Mouse (Mus musculus): ENCODE data around the gene Lrfn5. TPM values are rescaled to one million over a fixed set of nuclear protein-coding genes. Genes with fewer than 3 reads are reported as not detected.

Lrfn5 gene
- 67.1 and 81.4 TPM in 2 replicates for polyA plus RNA-seq (2015; fragmentation: Nextera tagmentation; extraction: Ambion mirVana)

DNA sequence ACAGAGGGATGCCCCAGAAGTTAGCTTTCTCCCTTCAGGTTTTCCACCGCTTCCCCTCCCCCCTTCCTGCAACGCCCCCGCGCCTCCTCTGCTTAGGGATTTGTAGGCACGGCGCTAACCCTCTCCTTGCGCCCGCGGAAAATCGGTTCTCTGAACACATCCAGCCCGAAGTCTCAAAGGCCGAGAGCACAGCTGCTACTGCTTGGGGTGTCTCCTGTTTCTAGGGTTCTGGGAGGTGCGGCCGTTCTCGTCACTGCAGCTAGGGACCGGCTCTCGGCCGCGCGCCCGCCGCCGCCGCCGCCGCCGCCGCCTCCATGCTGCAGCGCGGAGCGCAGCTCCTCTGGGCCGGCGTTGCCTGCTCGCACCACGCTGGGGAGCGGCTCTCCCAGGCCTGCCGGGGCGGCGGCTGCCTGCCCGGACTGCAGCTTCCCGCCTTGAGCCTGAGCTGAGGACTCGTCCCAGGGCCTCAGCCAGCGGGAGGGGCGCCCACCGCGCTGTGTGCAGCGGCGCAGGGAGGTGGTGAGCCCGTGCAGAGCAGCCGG is at the start of gene Lrfn5:
TSS of gene Lrfn5 (plus strand) at position 322 of the 542 bp plus-strand sequence.
- Histone ChIP-seq H3K27ac (peak within 1 kb of the TSS; percentile 94), H3K9me3 (no peaks in the 10 kb centered on the region), H3K9ac (peak within 1 kb of the TSS; percentile 84), H3K4me3 (peak within 1 kb of the TSS; percentile 69), H3K27me3 (replicated peaks) (no peaks in the 10 kb centered on the region), H3K36me3 (replicated peaks) (no peaks in the 10 kb centered on the region), H3K4me1 (peaks cover 16% of the 10 kb centered on the region), H3K4me2 (peak within 1 kb of the TSS; percentile 60)
- peak; percentile 88 for ATAC-seq (replicated peaks)
- under 1% methylated on average over 48 of the region's 50 CpGs for whole genome bisulfite sequencing

DNA sequence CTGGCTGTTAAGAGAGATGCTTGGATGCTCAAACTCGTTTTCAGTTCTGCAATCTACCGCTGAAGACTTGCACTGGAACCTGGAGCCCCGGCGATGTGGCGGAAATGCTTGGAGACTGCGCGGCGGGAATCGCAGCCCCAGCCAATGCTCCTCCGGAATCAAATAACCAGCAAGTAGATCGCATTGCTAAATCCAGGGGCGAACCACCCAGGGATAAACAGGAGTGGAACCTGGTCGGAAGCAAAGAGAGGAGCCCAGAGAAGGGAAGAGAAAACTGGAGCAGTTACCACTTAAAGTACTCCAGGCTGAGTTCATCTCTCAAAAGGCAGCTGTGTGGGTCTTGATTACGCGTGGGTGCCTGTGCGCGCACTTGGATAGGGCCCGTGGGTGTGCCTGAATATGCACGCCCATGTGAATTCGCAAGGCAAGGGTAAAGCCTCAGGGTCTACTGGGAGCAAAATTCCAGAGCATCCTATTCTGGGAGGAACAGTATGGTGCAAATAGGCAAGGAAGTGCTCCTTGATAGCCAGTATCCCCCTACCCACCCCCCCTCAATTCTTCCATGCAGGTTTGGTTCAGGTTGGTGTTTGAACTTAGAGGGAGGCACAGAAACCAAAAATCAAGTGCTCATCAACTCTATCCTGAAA is 1.3 kb upstream of the Lrfn5 start:
- WGBS: 3% methylated on average over 20 of the region's 20 CpGs
- no peaks in the 10 kb centered on the region for H3K27me3 ChIP-seq (replicated peaks)
- peaks cover 16% of the 10 kb centered on the region for H3K4me1 ChIP-seq
- no peak for ATAC-seq (replicated peaks)
- H3K4me3 ChIP-seq: peak overlapping the region; percentile 69
- no peaks in the 10 kb centered on the region for H3K36me3 ChIP-seq (replicated peaks)
- no peaks in the 10 kb centered on the region for H3K9me3 ChIP-seq
- H3K27ac ChIP-seq: 0 out of 2 replicates have a peak overlapping the region, but pooled peaks have one; percentile 1
- H3K9ac ChIP-seq: peak overlapping the region; percentile 35
- H3K4me2 ChIP-seq: peak overlapping the region; percentile 60

DNA sequence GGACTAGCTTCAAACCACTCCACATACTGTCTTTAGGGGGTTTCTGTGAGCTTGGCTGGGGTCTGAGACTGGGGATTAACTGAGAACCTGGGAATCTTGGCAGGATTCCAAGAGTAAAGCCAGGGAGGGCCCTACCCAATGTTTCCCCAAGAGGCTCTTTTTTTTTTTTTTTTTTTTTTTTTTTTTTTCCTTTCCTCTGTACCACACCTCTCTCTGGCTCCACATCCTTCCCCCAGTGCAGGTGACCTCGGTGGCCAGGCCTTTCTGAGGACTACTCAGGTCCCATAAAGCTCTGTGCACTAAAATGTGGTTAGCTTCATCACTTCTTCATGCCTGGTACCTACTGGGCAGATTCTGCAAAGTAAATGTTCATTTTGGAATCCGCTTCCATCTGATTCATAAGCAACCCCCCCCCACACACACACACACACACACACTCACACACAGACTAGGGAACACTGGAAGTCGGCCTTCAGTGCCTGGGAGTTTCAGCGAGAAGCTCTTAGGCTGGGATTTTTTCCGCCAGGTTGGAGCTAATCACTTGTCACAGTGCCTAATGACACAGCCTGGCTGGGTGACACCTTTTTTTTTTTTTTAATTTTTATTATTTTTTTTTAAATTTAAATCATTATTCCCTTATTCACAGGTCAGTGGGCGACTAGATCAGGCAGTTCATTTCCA is 662 bp upstream of the Lrfn5 start:
- Histone ChIP-seq H3K27me3 (replicated peaks) (no peaks in the 10 kb centered on the region), H3K9ac (peak overlapping the region; percentile 84; the same call in 1 of the 2 replicates), H3K27ac (peak overlapping the region; percentile 94), H3K4me3 (peak overlapping the region; percentile 69), H3K4me1 (peaks cover 16% of the 10 kb centered on the region), H3K4me2 (peak overlapping the region; percentile 60), H3K9me3 (no peaks in the 10 kb centered on the region), H3K36me3 (replicated peaks) (no peaks in the 10 kb centered on the region)
- 3% methylated on average over 6 of the region's 6 CpGs for WGBS
- peak; percentile 50 for ATAC-seq (replicated peaks)

DNA sequence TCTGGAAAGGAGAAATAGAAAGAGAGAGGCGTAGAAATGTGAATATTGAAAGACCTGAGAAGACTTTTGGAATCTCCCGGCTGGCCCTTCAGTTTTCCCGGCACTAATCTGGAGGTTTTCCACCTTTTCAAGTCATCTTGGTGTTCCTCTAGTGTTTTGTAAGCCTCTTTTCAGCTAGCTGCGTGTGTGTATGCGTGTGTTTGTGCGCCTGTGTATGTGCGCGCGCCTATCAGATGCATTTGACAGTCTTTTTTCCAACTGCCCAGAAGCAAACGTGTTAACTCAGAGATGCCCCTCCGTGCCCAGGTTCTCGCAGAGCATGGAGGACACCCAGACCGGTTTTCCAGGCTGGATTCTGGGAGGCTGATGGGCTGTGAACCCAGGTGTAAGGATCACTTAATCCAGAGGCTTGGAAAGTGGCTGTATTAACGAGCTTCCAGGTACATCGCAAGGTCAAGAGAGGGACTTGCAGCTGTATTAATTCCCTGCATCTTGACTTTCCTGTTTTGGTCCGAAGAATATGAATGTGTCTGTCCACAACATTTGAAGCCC is 757 bp downstream of the Lrfn5 start:
- H3K4me3 ChIP-seq: peak overlapping the region; percentile 69
- ATAC-seq (replicated peaks): no peak
- peaks cover 16% of the 10 kb centered on the region for H3K4me1 ChIP-seq
- peak overlapping the region; percentile 84 for H3K9ac ChIP-seq
- no peaks in the 10 kb centered on the region for H3K9me3 ChIP-seq
- under 1% methylated on average over 16 of the region's 16 CpGs for WGBS
- H3K4me2 ChIP-seq: peak overlapping the region; percentile 60
- peak overlapping the region; percentile 94 for H3K27ac ChIP-seq
- no peaks in the 10 kb centered on the region for H3K27me3 ChIP-seq (replicated peaks)
- H3K36me3 ChIP-seq (replicated peaks): no peaks in the 10 kb centered on the region

DNA sequence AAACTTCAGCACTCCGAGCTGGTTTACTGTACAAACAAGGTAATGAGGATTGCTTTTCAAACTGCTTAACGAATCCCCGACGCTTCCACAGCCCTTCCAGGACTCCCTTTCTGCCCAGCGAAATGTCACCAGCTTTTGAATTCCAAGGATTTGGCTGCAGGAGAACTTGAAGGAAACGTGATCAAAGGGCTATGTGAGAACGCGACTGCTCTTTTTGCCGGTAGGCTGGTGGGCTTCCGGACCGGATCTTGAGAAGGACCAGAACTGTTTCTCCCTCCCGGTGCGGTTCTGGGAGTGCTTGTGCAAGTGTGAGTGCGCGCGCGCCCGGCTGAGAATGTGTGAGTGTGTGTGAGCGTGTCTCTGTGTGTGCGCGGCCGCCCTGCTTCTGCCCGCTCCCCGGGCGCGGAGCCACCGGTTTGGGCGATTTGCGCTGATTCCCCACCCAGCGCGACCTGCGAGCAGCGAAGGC is 1.3 kb downstream of the Lrfn5 start:
- Histone ChIP-seq H3K4me2 (peak overlapping the region; percentile 60), H3K27ac (peak overlapping the region; percentile 94), H3K4me3 (peak overlapping the region; percentile 69), H3K4me1 (peaks cover 16% of the 10 kb centered on the region), H3K9me3 (no peaks in the 10 kb centered on the region), H3K27me3 (replicated peaks) (no peaks in the 10 kb centered on the region), H3K36me3 (replicated peaks) (no peaks in the 10 kb centered on the region), H3K9ac (peak overlapping the region; percentile 84)
- whole genome bisulfite sequencing: under 1% methylated on average over 33 of the region's 33 CpGs
- ATAC-seq (replicated peaks): no peak; the same call in 1 of the 2 replicates

DNA sequence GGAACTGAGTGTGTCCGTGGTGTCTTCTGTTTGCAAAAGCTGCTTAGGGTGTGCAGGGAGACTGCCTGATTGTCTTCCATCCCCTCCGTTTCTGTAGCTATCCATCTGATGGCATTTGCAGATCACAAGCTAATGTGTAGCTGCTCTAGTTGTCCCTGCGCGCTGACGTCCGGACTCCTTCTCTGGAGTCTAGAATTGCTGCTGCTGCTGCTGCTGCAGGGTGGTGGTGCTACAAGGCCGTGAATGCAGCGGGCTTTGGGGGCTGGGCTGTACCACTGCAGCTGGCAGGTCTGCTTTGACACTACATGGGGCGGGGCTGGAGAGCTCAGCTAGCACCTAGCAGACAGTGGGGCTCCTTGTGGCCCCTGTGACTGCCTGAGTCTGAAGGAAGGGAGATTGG is 3.2 kb downstream of the Lrfn5 start:
- H3K36me3 ChIP-seq (replicated peaks): no peaks in the 10 kb centered on the region
- WGBS: under 1% methylated on average over 9 of the region's 9 CpGs
- ATAC-seq (replicated peaks): peak; percentile 85

DNA sequence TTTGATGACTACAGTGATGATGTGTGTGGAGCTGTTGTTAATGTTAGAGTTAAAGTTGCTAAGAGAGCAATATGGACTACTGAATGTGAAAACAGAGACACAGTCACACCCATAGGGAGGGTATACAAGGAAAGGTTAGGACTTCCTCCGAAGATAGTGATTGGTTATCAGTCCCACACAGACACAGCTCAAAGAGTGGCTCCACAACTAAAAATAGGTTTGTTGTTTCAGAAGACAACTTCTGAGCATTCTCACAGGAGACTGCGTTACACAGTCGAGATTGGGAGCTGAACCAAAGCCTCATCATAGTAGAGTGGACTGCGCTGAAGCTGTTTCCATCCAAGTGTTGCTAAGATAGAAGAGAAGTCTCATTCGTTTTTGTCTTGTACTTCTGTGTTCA is 57.0 kb downstream of the Lrfn5 start:
- Histone ChIP-seq H3K4me1 (no peaks in the 10 kb centered on the region), H3K4me3 (no peak overlapping the region), H3K9me3 (no peaks in the 10 kb centered on the region), H3K36me3 (replicated peaks) (no peaks in the 10 kb centered on the region), H3K27me3 (replicated peaks) (no peaks in the 10 kb centered on the region), H3K27ac (no peak overlapping the region), H3K9ac (no peak overlapping the region), H3K4me2 (no peak overlapping the region)
- WGBS: 87% methylated on average over 5 of the region's 5 CpGs
- ATAC-seq (replicated peaks): no peak

More for the DNA sequence above, 3.2 kb downstream of the Lrfn5 start:
- H3K4me1 ChIP-seq: peaks cover 14% of the 10 kb centered on the region
- no peaks in the 10 kb centered on the region for H3K9me3 ChIP-seq
- H3K27ac ChIP-seq: peak overlapping the region; percentile 94
- H3K4me2 ChIP-seq: peak overlapping the region; percentile 60
- H3K9ac ChIP-seq: peak overlapping the region; percentile 84
- H3K4me3 ChIP-seq: peak overlapping the region; percentile 69
- no peaks in the 10 kb centered on the region for H3K27me3 ChIP-seq (replicated peaks)

DNA sequence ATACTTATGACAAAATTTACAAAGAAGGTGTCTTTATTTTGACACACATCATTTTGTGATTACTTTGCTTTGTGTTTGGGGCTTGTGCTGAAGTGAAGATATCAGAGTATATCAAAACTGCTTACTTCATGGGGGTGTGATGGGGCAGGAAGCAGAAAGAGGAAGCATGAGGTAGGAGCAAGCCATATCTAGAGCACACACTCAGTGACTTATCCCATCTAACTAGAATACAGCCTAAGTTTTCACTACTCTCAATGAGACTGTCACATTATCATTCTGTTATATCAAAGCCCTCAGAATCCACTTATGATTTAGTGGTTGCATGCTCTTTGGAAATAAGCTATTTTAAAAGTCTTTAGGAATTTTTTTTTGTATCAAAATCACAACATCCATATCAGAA is 77.4 kb downstream of the Lrfn5 start:
- Histone ChIP-seq H3K36me3 (replicated peaks) (no peaks in the 10 kb centered on the region), H3K9ac (no peak overlapping the region), H3K27ac (no peak overlapping the region), H3K4me2 (no peak overlapping the region), H3K4me3 (no peak overlapping the region), H3K4me1 (no peaks in the 10 kb centered on the region), H3K9me3 (no peaks in the 10 kb centered on the region), H3K27me3 (replicated peaks) (no peaks in the 10 kb centered on the region)
- no peak for ATAC-seq (replicated peaks)

DNA sequence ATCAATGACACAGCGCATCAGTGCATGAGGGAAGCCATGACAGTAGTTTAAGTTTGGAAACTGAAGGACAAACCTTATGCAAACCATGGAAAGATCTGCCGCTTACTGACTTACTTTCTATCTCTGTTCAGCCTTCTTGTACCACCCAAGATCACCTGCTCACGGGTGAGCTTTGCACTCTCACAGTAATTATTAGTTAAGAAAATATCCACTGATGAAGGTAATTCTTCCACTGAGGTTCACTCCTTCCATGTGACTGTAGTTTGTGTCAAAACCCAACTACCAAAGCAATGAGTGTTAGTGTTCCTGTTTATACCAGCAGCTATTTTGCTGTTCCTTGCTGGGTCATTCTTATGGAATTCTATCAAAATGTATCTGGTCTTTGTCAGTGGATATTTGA is 84.9 kb downstream of the Lrfn5 start:
- H3K27me3 ChIP-seq (replicated peaks): no peaks in the 10 kb centered on the region
- 93% methylated on average over 3 of the region's 3 CpGs for WGBS
- no peak for ATAC-seq (replicated peaks)

DNA sequence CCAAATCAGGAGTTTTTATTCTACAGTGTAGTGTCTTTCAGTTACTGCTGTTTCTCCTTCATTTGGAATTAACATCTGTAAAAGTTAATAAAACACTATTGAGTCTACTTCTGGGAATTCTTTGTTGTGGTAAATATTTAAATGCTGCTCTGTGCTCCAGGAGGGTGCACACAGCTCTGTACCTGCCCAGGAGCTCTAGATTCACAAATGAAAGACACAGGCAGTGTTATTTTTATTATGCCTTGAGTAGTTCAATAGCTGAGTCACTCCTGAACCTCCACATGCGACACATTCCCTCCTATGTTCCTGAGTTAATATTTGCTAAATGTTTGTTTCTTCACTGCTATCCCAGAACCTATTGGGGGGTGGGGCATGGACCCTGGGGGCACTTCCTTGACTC is 87.1 kb downstream of the Lrfn5 start:
- Histone ChIP-seq H3K9me3 (no peaks in the 10 kb centered on the region), H3K27me3 (replicated peaks) (no peaks in the 10 kb centered on the region)
- WGBS: 84% methylated on average over 1 of the region's 1 CpGs

More for the DNA sequence above, 84.9 kb downstream of the Lrfn5 start:
- H3K27ac ChIP-seq: no peak overlapping the region
- H3K36me3 ChIP-seq (replicated peaks): no peaks in the 10 kb centered on the region
- H3K9ac ChIP-seq: no peak overlapping the region
- H3K4me3 ChIP-seq: no peak overlapping the region
- no peak overlapping the region for H3K4me2 ChIP-seq
- H3K4me1 ChIP-seq: no peaks in the 10 kb centered on the region
- no peaks in the 10 kb centered on the region for H3K9me3 ChIP-seq

DNA sequence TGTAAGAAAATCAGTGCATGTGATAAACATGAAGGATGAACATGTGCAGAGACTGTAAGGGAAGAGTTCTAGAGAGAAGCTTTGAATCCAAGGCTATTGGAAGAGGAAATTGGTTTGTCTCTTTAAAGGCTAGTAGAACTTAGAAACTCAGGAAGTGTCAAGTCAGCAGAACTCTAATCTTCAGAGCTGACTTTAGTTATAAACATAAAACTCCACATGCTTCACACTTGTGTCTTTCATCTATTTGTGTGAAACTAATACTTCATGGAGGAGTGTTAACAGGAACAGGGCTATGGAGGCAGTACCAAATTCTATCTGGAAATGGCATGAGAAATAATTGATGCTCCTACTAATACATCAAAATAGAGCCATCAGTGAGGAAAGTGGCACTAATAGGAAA is 101.6 kb downstream of the Lrfn5 start:
- H3K27ac ChIP-seq: no peak overlapping the region
- H3K4me3 ChIP-seq: no peak overlapping the region
- no peaks in the 10 kb centered on the region for H3K36me3 ChIP-seq (replicated peaks)
- no peak overlapping the region for H3K4me2 ChIP-seq
- no peak for ATAC-seq (replicated peaks)
- no peak overlapping the region for H3K9ac ChIP-seq
- no peaks in the 10 kb centered on the region for H3K9me3 ChIP-seq
- H3K4me1 ChIP-seq: no peaks in the 10 kb centered on the region
- no peaks in the 10 kb centered on the region for H3K27me3 ChIP-seq (replicated peaks)

More for the DNA sequence above, 87.1 kb downstream of the Lrfn5 start:
- H3K4me2 ChIP-seq: no peak overlapping the region
- no peaks in the 10 kb centered on the region for H3K4me1 ChIP-seq
- ATAC-seq (replicated peaks): no peak
- H3K27ac ChIP-seq: no peak overlapping the region
- no peaks in the 10 kb centered on the region for H3K36me3 ChIP-seq (replicated peaks)
- no peak overlapping the region for H3K9ac ChIP-seq
- H3K4me3 ChIP-seq: no peak overlapping the region

DNA sequence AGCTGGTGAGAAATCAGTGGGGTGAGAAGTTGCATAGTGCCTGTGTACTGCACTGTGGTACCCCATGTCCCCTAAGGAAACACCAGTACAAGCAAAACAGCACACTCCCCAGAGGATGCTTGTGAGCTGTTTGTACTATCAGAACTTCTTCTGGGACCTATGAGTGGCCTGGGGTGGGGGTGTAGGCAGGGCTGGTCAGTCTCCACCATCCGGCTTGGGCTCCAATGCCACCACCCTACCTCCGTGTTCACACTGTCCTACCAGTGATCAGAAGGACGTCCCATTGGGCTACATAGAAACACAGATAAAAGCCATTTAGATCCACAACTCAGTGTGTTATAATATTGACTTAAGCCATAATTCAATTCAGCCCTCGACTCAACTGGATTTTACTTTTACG is 131.4 kb downstream of the Lrfn5 start:
- no peak overlapping the region for H3K4me2 ChIP-seq
- H3K9ac ChIP-seq: no peak overlapping the region
- WGBS: 84% methylated on average over 5 of the region's 5 CpGs
- no peaks in the 10 kb centered on the region for H3K36me3 ChIP-seq (replicated peaks)
- H3K4me1 ChIP-seq: no peaks in the 10 kb centered on the region
- no peak overlapping the region for H3K27ac ChIP-seq
- no peaks in the 10 kb centered on the region for H3K9me3 ChIP-seq
- ATAC-seq (replicated peaks): no peak
- no peaks in the 10 kb centered on the region for H3K27me3 ChIP-seq (replicated peaks)
- H3K4me3 ChIP-seq: no peak overlapping the region
